Mouse (Mus musculus) CH12.LX (cell line): Measurements from ENCODE around the gene Adamts5.

Source experiments
- CHD1 ChIP-seq: IDR thresholded peaks from 2 replicates; pipeline ENCODE4 v1.6.1; 2012; ENCODE audit warnings: low read depth, low read length, improper control_type of control experiment, inconsistent platforms
- CTCF ChIP-seq, 2 experiments: IDR thresholded peaks in 1 of 2; conservative IDR thresholded peaks in 1 of 2; 2 replicates each; pipeline ENCODE4 v1.5.1; 2011 to 2012; ENCODE audit warnings: low read depth in 2 of 2, low read length in 2 of 2, improper control_type of control experiment in 1 of 2, inconsistent platforms in 1 of 2, mild to moderate bottlenecking in 1 of 2, moderate library complexity in 1 of 2
- MAFK ChIP-seq: IDR thresholded peaks from 2 replicates; pipeline ENCODE4 v1.6.1; 2011; ENCODE audit warnings: low read length, improper control_type of control experiment; ENCODE audit not compliant: insufficient replicate concordance
- ZMIZ1 ChIP-seq: IDR thresholded peaks from 2 replicates; pipeline ENCODE4 v1.6.1; 2012; ENCODE audit warnings: low read depth, mild to moderate bottlenecking, inconsistent platforms, low read length, improper control_type of control experiment

GRCm38 (mm10) chr16:85814116-85814515 is 87.5 kb downstream of the Adamts5 start:
- no peak for TF ChIP-seq ZMIZ1
- no peak for TF ChIP-seq CTCF (conservative IDR thresholded peaks at IDR 0.05 in 1 of 2, IDR thresholded peaks at IDR 0.05 in 1 of 2; ENCODE audit: low read depth in 2 of 2, low read length in 2 of 2)
- no peak for TF ChIP-seq CHD1
- no peak for TF ChIP-seq MAFK
